Mouse (Mus musculus) olfactory bulb, adult 2 months (tissue): ENCODE measurements around the gene Aatk. TPM values are rescaled to one million over a fixed set of nuclear protein-coding genes. Genes with fewer than 3 reads are reported as not detected.

Experiments used
- H3K27ac ChIP-seq: fragments of 200-500 bp; 2 replicates; pipeline ENCODE4 v1.5.1; 2012; ENCODE audit warnings: low read depth, low read length; ENCODE audit not compliant: insufficient read depth
- H3K4me1 ChIP-seq: fragments of 200-500 bp; 2 replicates; pipeline ENCODE4 v1.6.1; 2012; ENCODE audit warnings: low read length; ENCODE audit not compliant: control insufficient read depth, insufficient read depth
- H3K4me3 ChIP-seq: fragments of 200-500 bp; 2 replicates; pipeline ENCODE4 v1.5.1; 2012; ENCODE audit warnings: mild to moderate bottlenecking, low read depth, low read length, moderate library complexity; ENCODE audit not compliant: insufficient read depth
- CTCF ChIP-seq: fragments of 200-500 bp; IDR thresholded peaks from 2 replicates; pipeline ENCODE4 v1.5.1; 2012; ENCODE audit warnings: low read depth, mild to moderate bottlenecking, low read length, moderate library complexity; ENCODE audit not compliant: insufficient read depth
- POLR2A ChIP-seq: fragments of 200-500 bp; IDR thresholded peaks from 2 replicates; pipeline ENCODE4 v1.6.1; 2012; ENCODE audit warnings: mild to moderate bottlenecking, low read depth, low read length, moderate library complexity; ENCODE audit not compliant: insufficient read depth
- WGBS: fragments of 180-500 bp; shearing (Covaris S2); methylation state at CpG from one replicate; pipeline ENCODE4 v1.1.7; 2018; 5-methylcytosine and 5-hydroxymethylcytosine counted together
- polyA plus RNA-seq: library from polyadenylated mRNA; stranded (reverse); fragments of >200 nt; gene quantifications from 2 replicates; pipeline ENCODE4 v1.2.4, GENCODE M21; 2012; ENCODE audit warnings: low replicate concordance; ENCODE audit not compliant: missing spikeins, insufficient read depth, insufficient read length

Gene Aatk
- polyA plus RNA-seq, 1 experiment: not detected

GRCm38 (mm10) chr11:120045341-120045740 lies 1.6 kb downstream of the Aatk start:
- TF ChIP-seq POLR2A (no peak), CTCF (no peak)
- Histone ChIP-seq H3K4me1 (peaks cover 62% of the 10 kb centered on the region), H3K4me3 (peak overlapping the region; percentile 63), H3K27ac (peak overlapping the region; percentile 95)
- 24% methylated on average over 4 of the region's 4 CpGs for WGBS

GRCm38 (mm10) chr11:120042141-120042838 lies 4.7 kb downstream of the Aatk start:
- no peak for TF ChIP-seq POLR2A
- no peak for TF ChIP-seq CTCF
- H3K4me1 ChIP-seq: peaks cover 69% of the 10 kb centered on the region
- H3K4me3 ChIP-seq: no peak overlapping the region
- 62% methylated on average over 7 of the region's 7 CpGs for WGBS
- H3K27ac ChIP-seq: peak overlapping the region; percentile 32; the same call in 1 of the 2 replicates

DNA sequence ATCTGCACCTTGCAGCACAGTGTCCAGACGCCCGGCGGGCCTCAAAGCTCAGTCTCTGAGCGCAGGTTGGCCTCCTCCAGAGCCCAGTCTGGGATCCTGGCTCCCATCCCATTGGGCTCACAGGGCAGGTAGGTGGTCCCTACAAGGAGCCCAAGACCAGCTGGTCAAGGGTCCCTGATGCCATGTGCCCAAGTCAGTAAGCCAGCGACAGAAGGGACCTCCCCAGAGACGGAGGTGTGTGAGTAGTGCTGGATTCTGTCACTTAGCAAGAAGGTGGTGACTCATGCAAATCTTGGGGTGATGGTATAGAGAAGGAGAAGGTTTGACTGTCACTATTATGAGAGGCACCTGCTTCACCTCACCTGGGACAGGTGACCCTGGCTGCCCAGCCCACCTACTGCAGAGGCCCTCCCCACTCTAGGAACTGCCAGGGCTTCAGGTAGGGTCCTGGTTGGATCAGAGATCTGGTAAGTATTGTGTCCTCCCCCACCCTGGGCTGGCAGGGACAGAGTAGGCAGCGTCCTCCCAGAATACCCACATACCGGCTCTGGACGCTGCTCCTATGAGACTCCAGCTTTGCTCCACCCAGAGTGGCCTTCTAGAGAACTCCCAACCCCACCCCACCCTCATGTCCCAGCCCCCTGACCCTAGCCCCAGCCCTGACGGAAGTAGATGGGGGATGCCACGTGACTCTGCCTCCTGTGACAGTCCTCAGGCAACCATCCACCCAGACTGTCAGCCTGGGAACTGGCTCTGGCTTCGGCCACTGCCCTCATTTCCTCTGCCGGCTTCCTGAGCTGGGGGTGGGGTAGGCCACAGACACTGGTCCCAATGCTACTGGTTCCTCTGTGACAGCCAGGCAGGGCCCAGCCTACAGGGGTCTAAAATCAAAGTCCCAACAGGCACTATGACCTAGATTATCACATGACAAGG lies 5.5 kb downstream of the Aatk start:
- Histone ChIP-seq H3K4me3 (no peak overlapping the region), H3K27ac (peak overlapping the region; percentile 32; the same call in 1 of the 2 replicates), H3K4me1 (peaks cover 77% of the 10 kb centered on the region)
- WGBS: 54% methylated on average over 13 of the region's 13 CpGs
- TF ChIP-seq POLR2A (no peak), CTCF (no peak)

DNA sequence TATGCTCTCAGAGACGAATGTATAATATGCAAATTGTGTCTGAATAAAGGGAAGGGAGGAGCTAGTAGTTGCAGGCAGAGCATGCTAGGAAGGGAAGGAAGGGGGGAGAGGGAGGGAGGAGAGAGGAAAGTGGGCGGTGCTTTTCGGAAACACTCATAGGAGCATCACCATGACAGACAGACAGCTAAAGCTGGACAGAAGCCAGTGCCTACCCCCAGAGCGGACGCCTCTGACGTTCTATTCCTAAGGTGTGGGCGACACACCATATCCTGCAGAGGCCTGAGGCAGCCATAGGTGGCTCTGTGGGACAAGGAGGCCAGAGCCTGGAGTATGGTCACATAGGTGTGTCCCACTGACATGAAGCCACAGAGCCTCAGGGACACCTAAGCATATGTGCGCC lies 6.5 kb downstream of the Aatk start:
- 40% methylated on average over 8 of the region's 8 CpGs for WGBS
- no peak for TF ChIP-seq CTCF
- H3K4me1 ChIP-seq: peaks cover 77% of the 10 kb centered on the region
- no peak overlapping the region for H3K4me3 ChIP-seq
- no peak overlapping the region for H3K27ac ChIP-seq

- 21% methylated on average over 4 of the region's 4 CpGs for WGBS
- no peak for TF ChIP-seq CTCF
- no peak for TF ChIP-seq POLR2A
- H3K4me1 ChIP-seq: peaks cover 78% of the 10 kb centered on the region
- no peak overlapping the region for H3K4me3 ChIP-seq
- peak overlapping the region; percentile 29; the same call in 1 of the 2 replicates for H3K27ac ChIP-seq
These were observed 7.4 kb downstream of the Aatk start for GRCm38 (mm10) chr11:120039581-120039980.

DNA sequence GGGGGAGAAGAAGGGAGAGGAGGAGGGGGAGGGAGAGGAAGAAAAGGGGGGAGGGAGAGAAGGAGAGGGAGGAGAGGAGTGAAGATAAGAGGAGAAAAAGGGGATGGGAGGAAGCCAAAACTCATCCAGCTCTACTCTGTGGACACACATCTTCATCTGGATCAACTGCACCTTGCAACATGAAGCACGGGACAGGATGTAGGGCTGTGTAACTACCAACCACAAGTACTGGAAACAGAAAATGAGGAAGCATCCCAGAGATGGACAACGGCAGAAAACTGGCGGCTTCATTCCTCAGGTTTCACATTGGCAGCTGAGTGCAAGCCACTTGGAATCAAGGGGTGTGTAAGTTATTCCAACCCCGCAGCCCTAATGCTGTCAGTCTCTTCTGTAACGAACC lies 12.2 kb downstream of the Aatk start:
- WGBS: 71% methylated on average over 5 of the region's 5 CpGs
- Histone ChIP-seq H3K27ac (no peak overlapping the region), H3K4me3 (no peak overlapping the region), H3K4me1 (peaks cover 60% of the 10 kb centered on the region)
- TF ChIP-seq POLR2A (no peak), CTCF (no peak)

DNA sequence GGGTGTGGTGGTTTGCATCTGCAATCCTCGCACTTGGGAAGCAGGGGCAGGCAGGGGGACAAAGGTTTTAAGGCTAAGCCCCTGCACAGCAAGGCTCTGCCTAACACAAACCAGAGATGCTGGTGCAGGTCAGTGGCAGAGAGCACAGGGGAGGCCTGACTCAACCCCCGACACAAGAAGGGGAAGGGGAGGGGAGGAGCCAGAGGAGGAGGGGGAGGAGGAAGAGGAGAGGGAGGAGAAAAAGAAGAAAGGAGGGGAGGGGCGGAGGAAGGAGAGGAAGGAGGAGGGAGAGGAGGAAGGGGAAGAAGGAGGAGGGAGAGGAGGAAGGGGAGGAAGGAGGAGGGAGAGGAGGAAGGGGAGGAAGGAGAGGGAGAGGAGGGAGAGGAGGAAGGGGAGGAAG lies 12.7 kb downstream of the Aatk start:
- Histone ChIP-seq H3K4me1 (peaks cover 55% of the 10 kb centered on the region), H3K27ac (no peak overlapping the region)
- TF ChIP-seq CTCF: no peak
- no peak for TF ChIP-seq POLR2A

GRCm38 (mm10) chr11:120033473-120033872 lies 13.5 kb downstream of the Aatk start:
- H3K4me3 ChIP-seq: no peak overlapping the region
- WGBS: 81% methylated on average over 3 of the region's 3 CpGs
- peaks cover 51% of the 10 kb centered on the region for H3K4me1 ChIP-seq
- TF ChIP-seq POLR2A: no peak
- no peak for TF ChIP-seq CTCF
- H3K27ac ChIP-seq: no peak overlapping the region

More for the DNA sequence above, 12.7 kb downstream of the Aatk start:
- WGBS: 47% methylated on average over 3 of the region's 3 CpGs
- H3K4me3 ChIP-seq: no peak overlapping the region

DNA sequence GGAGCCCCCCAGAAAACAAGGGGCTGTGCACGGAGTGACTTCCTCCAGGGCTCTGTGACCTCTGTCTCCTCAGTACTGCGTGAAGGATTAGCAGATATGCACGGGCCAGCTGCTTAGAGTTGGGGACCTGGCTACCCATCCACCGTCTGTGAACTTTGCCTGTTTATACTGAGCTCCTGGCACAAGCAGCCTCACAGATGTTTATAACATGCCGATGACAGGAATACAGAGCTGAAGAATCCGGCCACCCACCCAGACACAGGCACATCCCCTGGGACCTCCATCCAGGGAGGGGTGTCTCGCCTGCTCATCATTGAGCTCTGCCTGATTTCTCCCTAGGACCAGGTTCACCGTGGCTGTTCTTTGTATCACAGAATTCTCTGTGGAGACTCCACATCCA lies 14.9 kb downstream of the Aatk start:
- no peak overlapping the region for H3K4me3 ChIP-seq
- 57% methylated on average over 8 of the region's 8 CpGs for WGBS
- no peak overlapping the region for H3K27ac ChIP-seq
- TF ChIP-seq POLR2A: no peak
- no peak for TF ChIP-seq CTCF
- peaks cover 48% of the 10 kb centered on the region for H3K4me1 ChIP-seq
